Mouse (Mus musculus): ENCODE measurements around the gene 3110082I17Rik.

DNA sequence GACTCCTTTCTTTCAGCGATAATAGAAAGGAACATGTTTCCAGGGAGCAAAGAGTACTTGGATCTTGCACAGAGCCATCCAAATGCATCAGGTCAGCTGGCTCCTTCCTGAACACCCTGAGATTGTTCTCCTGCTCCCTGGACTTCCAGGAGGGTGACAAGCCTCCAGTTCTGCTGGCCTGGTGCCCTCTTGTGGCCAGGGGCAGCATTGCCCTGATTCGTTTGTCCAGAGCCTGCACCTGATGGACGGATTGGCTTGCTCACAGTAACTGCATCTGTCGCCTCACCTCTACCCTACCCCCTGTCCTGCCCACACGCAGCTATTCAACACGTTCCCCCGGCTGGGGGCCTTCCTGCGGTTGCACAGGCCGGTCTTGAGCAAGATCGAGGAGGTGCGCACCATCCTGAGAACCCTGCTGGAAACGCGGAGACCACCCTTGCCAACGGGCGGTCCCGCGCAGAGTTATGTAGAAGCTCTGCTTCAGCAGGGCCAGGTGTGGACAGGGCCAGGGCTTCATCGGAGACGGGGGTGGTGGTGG lies 105.0 kb downstream of the 3110082I17Rik start:
- peak; percentile 99 for TF ChIP-seq CTCF (IDR thresholded peaks at IDR 0.05; ENCODE audit: low read depth, low read length)
- TF ChIP-seq TAL1 (conservative IDR thresholded peaks at IDR 0.05; ENCODE audit: low read depth, low read length) = no peak
- TF ChIP-seq GATA1 (IDR thresholded peaks at IDR 0.05; ENCODE audit: borderline replicate concordance, low read length) = no peak
- no peak for TF ChIP-seq POLR2AphosphoS5 (IDR thresholded peaks at IDR 0.05; ENCODE audit: insufficient replicate concordance, low read depth, low read length)
- no peak for TF ChIP-seq GATA2 (IDR thresholded peaks at IDR 0.05; ENCODE audit: borderline replicate concordance, low read depth, low read length)
